Mouse (Mus musculus): ENCODE results near the gene Stard13. TPM values are rescaled to one million over a fixed set of nuclear protein-coding genes. Genes with fewer than 3 reads are reported as not detected.

The Stard13 gene
- total and polyA plus RNA-seq, 2 experiments = 7.8 to 21.3 TPM

- H3K27ac ChIP-seq (replicated peaks; ENCODE audit: insufficient read depth, low read depth, low read length) = peak overlapping the region; percentile 68
- H3K79me2 ChIP-seq (ENCODE audit: control insufficient read depth, insufficient read depth, low read length) = peaks cover 59% of the 10 kb centered on the region
- peaks cover 22% of the 10 kb centered on the region for H3K4me1 ChIP-seq (ENCODE audit: control insufficient read depth, insufficient read depth, low read length)
- 20% methylated on average over 4 of the region's 4 CpGs for WGBS
- TF ChIP-seq CTCF (IDR thresholded peaks at IDR 0.05; ENCODE audit: low read depth, low read length) = no peak
- no peak for TF ChIP-seq POLR2A (IDR thresholded peaks at IDR 0.05; ENCODE audit: extremely low read depth, insufficient read depth, low read length)
- no peaks in the 10 kb centered on the region for H3K27me3 ChIP-seq (ENCODE audit: control insufficient read depth, insufficient read depth, low read length)
- no peak overlapping the region for H3K4me3 ChIP-seq (ENCODE audit: insufficient read depth, low read depth, low read length)
- no peaks in the 10 kb centered on the region for H3K36me3 ChIP-seq (ENCODE audit: control insufficient read depth, insufficient read depth, low read length)
- H3K9ac ChIP-seq (ENCODE audit: low read depth, low read length) = no peak overlapping the region
- DNase-seq (ENCODE audit: extremely low read depth, low read depth, low spot score) = peak; percentile 81
These were observed 79.6 kb downstream of the Stard13 start for GRCm38 (mm10) chr5:151154030-151154429.

GRCm38 (mm10) chr5:151151549-151151948 is 82.1 kb downstream of the Stard13 start:
- Histone ChIP-seq H3K36me3 (ENCODE audit: control insufficient read depth, insufficient read depth, low read length) (no peaks in the 10 kb centered on the region), H3K27me3 (ENCODE audit: control insufficient read depth, insufficient read depth, low read length) (no peaks in the 10 kb centered on the region), H3K27ac (replicated peaks; ENCODE audit: insufficient read depth, low read depth, low read length) (peak overlapping the region; percentile 61), H3K4me1 (ENCODE audit: control insufficient read depth, insufficient read depth, low read length) (peaks cover 22% of the 10 kb centered on the region), H3K79me2 (ENCODE audit: control insufficient read depth, insufficient read depth, low read length) (peaks cover 57% of the 10 kb centered on the region), H3K9ac (ENCODE audit: low read depth, low read length) (no peak overlapping the region), H3K4me3 (ENCODE audit: insufficient read depth, low read depth, low read length) (no peak overlapping the region)
- TF ChIP-seq POLR2A (IDR thresholded peaks at IDR 0.05; ENCODE audit: extremely low read depth, insufficient read depth, low read length) = no peak
- TF ChIP-seq CTCF (IDR thresholded peaks at IDR 0.05; ENCODE audit: low read depth, low read length) = peak; percentile 18; the same call in 1 of the 2 replicates
- DNase-seq (ENCODE audit: extremely low read depth, low read depth, low spot score) = peak; percentile 85
- WGBS = 49% methylated on average over 9 of the region's 9 CpGs

- no peak overlapping the region for H3K27ac ChIP-seq (replicated peaks; ENCODE audit: insufficient read depth, low read depth, low read length)
- TF ChIP-seq POLR2A (IDR thresholded peaks at IDR 0.05; ENCODE audit: extremely low read depth, insufficient read depth, low read length) (no peak), CTCF (IDR thresholded peaks at IDR 0.05; ENCODE audit: low read depth, low read length) (no peak)
- H3K4me3 ChIP-seq (ENCODE audit: insufficient read depth, low read depth, low read length) = no peak overlapping the region
- H3K79me2 ChIP-seq (ENCODE audit: control insufficient read depth, insufficient read depth, low read length) = peaks cover 47% of the 10 kb centered on the region
- H3K4me1 ChIP-seq (ENCODE audit: control insufficient read depth, insufficient read depth, low read length) = peaks cover 24% of the 10 kb centered on the region
- H3K9ac ChIP-seq (ENCODE audit: low read depth, low read length) = no peak overlapping the region
- no peaks in the 10 kb centered on the region for H3K27me3 ChIP-seq (ENCODE audit: control insufficient read depth, insufficient read depth, low read length)
- no peak for DNase-seq (ENCODE audit: extremely low read depth, low read depth, low spot score)
- 87% methylated on average over 8 of the region's 8 CpGs for WGBS
- H3K36me3 ChIP-seq (ENCODE audit: control insufficient read depth, insufficient read depth, low read length) = no peaks in the 10 kb centered on the region
These were observed 84.1 kb downstream of the Stard13 start for GRCm38 (mm10) chr5:151149509-151149908.

- no peak overlapping the region for H3K9ac ChIP-seq (ENCODE audit: low read depth, low read length)
- no peak overlapping the region for H3K4me3 ChIP-seq (ENCODE audit: insufficient read depth, low read depth, low read length)
- DNase-seq (ENCODE audit: extremely low read depth, low read depth, low spot score) = no peak
- TF ChIP-seq CTCF (IDR thresholded peaks at IDR 0.05; ENCODE audit: low read depth, low read length) = no peak
- TF ChIP-seq POLR2A (IDR thresholded peaks at IDR 0.05; ENCODE audit: extremely low read depth, insufficient read depth, low read length) = no peak
- H3K79me2 ChIP-seq (ENCODE audit: control insufficient read depth, insufficient read depth, low read length) = peaks cover 38% of the 10 kb centered on the region
- no peak overlapping the region for H3K27ac ChIP-seq (replicated peaks; ENCODE audit: insufficient read depth, low read depth, low read length)
- 98% methylated on average over 4 of the region's 4 CpGs for WGBS
- H3K36me3 ChIP-seq (ENCODE audit: control insufficient read depth, insufficient read depth, low read length) = no peaks in the 10 kb centered on the region
- H3K4me1 ChIP-seq (ENCODE audit: control insufficient read depth, insufficient read depth, low read length) = peaks cover 32% of the 10 kb centered on the region
- H3K27me3 ChIP-seq (ENCODE audit: control insufficient read depth, insufficient read depth, low read length) = no peaks in the 10 kb centered on the region
These were observed 85.6 kb downstream of the Stard13 start for GRCm38 (mm10) chr5:151148079-151148478.

- 51% methylated on average over 5 of the region's 5 CpGs for WGBS
- Histone ChIP-seq H3K27ac (replicated peaks; ENCODE audit: insufficient read depth, low read depth, low read length) (0 out of 2 replicates have a peak overlapping the region, but pooled peaks have one; percentile 19), H3K79me2 (ENCODE audit: control insufficient read depth, insufficient read depth, low read length) (peaks cover 29% of the 10 kb centered on the region; the same call in 1 of the 2 replicates), H3K4me1 (ENCODE audit: control insufficient read depth, insufficient read depth, low read length) (peaks cover 32% of the 10 kb centered on the region), H3K4me3 (ENCODE audit: insufficient read depth, low read depth, low read length) (no peak overlapping the region), H3K9ac (ENCODE audit: low read depth, low read length) (no peak overlapping the region), H3K27me3 (ENCODE audit: control insufficient read depth, insufficient read depth, low read length) (no peaks in the 10 kb centered on the region), H3K36me3 (ENCODE audit: control insufficient read depth, insufficient read depth, low read length) (no peaks in the 10 kb centered on the region)
- TF ChIP-seq CTCF (IDR thresholded peaks at IDR 0.05; ENCODE audit: low read depth, low read length) (no peak), POLR2A (IDR thresholded peaks at IDR 0.05; ENCODE audit: extremely low read depth, insufficient read depth, low read length) (no peak)
- DNase-seq (ENCODE audit: extremely low read depth, low read depth, low spot score) = no peak
These were observed 87.8 kb downstream of the Stard13 start for GRCm38 (mm10) chr5:151145807-151146206.

- no peaks in the 10 kb centered on the region for H3K27me3 ChIP-seq (ENCODE audit: control insufficient read depth, insufficient read depth, low read length)
- no peak overlapping the region for H3K9ac ChIP-seq (ENCODE audit: low read depth, low read length)
- peaks cover 26% of the 10 kb centered on the region; the same call in 1 of the 2 replicates for H3K79me2 ChIP-seq (ENCODE audit: control insufficient read depth, insufficient read depth, low read length)
- peaks cover 36% of the 10 kb centered on the region for H3K4me1 ChIP-seq (ENCODE audit: control insufficient read depth, insufficient read depth, low read length)
- no peaks in the 10 kb centered on the region for H3K36me3 ChIP-seq (ENCODE audit: control insufficient read depth, insufficient read depth, low read length)
- no peak for TF ChIP-seq POLR2A (IDR thresholded peaks at IDR 0.05; ENCODE audit: extremely low read depth, insufficient read depth, low read length)
- TF ChIP-seq CTCF (IDR thresholded peaks at IDR 0.05; ENCODE audit: low read depth, low read length) = no peak
- H3K27ac ChIP-seq (replicated peaks; ENCODE audit: insufficient read depth, low read depth, low read length) = peak overlapping the region; percentile 87
- no peak for DNase-seq (ENCODE audit: extremely low read depth, low read depth, low spot score)
- no peak overlapping the region for H3K4me3 ChIP-seq (ENCODE audit: insufficient read depth, low read depth, low read length)
- 45% methylated on average over 5 of the region's 5 CpGs for WGBS
These were observed 89.7 kb downstream of the Stard13 start for GRCm38 (mm10) chr5:151143955-151144354.
